Mouse (Mus musculus) naive thymus-derived CD4-positive, alpha-beta T cell, adult 2 months (primary cell): ENCODE results near the gene Hdac9.

Experiments used
- DNase-seq: peaks from one replicate; pipeline ENCODE4 v3.0.0-alpha.2; 2011; ENCODE audit warnings: low read depth

Gene Hdac9

GRCm38 (mm10) chr12:34806528-34806927, 110.4 kb downstream of the Hdac9 start:
- no peak for DNase-seq

DNA sequence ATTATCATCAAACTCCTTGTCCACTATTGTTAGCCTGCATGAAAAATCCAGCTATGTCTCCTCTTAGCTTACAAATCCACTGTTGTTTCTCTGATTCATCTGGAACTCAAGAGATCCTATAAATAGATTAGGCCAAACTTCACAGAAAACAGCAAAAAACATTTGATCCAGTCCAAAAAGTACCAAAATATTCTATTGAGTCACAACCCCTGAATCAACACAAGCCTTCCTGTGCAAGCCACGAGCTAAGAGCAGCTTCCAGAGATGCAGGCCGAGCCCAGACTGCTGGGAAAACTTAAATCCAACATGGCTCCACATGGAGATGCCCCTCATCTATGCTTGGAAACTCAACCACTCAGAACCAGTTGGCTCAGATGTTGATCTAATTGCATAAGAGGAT, 113.2 kb downstream of the Hdac9 start:
- no peak for DNase-seq

GRCm38 (mm10) chr12:34802308-34802707, 114.6 kb downstream of the Hdac9 start:
- DNase-seq = no peak

GRCm38 (mm10) chr12:34801752-34802151, 115.1 kb downstream of the Hdac9 start:
- DNase-seq = no peak

DNA sequence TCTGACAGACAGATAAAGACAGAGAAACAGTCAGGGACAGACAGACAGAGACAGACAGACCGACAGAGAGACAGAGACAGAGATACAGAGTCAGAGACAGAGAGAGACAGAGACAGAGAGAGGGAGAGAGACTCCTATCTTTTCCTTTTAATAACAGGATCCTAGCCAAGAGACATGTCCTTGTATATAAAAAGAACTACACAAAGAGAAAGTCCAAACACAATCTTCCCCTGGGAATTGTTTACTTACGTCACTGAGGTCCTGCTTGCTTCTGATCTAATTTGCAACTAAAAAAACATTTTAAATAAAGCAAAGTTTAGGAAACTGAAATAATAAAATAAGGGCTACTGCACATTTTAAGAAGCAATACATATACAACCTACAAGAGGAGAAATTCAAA, 119.5 kb downstream of the Hdac9 start:
- DNase-seq = no peak

- no peak for DNase-seq
These were observed 121.4 kb downstream of the Hdac9 start for GRCm38 (mm10) chr12:34795487-34795886.

GRCm38 (mm10) chr12:34792113-34792452, 124.8 kb downstream of the Hdac9 start:
- no peak for DNase-seq

DNA sequence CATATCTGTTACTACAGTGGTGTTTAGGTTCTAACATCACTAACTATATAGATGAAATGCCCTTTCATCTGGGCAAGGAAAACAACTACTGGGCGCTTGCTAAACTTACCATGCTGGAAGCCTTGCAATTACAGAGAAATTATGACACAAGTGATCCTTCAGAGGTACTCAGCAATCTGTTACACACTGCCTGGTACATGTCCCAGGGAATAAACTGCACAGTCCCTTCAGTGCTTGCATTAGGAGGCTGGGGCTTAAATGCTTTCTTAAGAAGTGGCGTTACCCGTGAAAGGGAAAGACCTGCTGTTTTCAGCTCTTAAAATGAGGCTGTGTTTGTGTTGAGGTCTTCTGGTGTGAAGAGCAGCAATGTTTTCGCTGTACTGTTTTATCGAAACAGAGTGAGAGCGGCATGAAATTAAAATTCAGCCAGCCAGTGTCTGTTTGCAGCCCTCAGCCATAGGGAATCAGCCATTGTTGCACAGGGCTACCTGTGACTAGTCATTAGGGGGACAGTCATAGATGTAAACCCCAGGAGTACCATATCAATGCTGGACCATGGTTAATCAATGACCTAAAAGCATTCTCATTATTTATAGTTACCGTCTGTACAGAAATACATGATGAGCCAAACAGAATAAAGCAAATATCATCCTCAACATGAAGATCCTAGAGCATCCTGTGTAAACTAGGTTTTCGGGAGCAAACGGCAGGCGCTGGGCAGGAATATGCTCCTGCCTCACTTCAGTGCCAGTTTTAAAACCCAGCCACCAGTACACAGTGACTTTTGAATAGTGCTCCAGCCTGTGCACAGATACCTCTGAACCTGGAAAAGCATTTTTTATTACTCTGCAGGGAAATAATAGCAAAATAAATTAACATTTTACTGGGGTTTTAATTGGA, 125.4 kb downstream of the Hdac9 start:
- no peak for DNase-seq

DNA sequence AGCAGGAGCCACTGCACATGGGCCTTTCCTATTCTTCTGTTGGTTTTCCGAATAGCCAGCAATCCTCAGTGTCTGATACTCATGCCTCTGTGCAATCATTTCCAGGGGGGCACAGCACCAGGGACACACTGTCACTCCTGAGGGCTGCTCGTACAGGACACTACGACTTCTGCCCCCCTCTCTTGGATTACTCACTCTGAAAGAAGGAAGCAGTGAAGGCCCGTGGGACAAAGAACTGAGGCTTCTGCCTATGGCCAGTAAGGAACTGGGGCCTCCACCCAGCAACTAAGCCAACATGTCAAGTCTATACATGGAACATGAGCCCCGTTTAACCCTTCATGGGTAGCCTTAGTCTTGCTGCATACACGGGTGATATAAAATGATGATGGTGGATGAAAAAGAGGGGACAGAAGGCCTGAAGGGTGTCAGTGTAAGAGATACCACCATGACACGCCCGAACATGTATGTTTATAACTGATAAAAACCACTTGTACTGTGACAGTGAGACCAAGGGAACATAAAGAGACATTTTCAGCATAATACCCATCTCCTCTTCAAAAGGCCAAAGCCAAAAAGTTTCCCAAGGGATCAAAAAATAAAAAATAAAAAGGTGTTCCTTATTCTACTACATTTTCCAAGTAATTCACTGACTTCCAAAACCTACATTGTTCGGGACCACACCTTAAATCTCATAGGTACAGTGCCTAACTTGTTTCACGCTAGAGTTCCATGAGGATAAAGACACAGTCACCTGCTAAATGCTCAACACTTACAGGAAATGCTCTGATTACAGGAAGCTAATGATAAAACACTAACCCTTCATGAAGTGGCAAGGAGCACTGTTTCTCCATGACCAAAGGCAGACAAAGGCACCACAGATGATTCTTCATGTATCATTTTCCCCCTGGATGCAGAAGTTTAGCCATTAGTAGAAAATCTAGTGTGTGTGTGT, 127.6 kb downstream of the Hdac9 start:
- no peak for DNase-seq

DNA sequence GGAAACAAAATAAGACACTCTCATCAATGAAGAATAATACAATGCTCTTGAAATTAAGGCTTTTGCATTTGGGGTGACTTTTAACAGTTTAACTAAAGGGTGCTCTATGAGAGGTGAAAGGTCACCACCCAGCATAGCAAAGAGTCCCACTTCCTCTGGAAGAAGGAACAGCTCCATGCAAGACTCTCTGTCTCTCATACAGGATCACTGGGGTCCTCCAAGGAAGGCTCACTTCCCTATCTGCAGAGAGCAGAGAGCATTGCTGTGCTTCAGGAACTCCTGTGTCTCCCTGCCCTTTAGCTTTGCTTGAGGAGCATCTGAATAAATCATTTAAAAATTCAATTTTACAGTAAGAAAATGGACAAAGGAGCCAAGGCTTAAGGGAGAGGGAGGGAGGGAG, 129.5 kb downstream of the Hdac9 start:
- DNase-seq = no peak

DNA sequence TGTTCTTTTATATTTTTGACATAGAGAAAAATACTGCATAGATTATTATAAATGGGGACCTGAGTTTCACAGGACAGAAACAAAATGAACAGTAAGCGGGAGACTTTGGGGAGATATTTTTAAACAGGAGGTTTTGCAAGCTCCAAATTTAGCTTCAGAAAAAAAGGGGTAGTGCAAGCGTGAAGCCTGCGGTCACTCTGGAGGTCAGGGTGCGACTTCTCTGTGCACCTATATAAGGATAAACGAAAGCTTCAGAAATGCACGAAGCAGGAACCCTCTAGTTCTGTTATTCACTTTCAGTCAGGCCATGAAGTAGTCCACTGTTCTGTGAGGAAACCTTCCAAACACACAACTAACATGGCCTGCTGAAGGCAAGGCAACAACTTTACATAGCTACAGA, 133.3 kb downstream of the Hdac9 start:
- no peak for DNase-seq

- no peak for DNase-seq
These were observed 137.4 kb downstream of the Hdac9 start for GRCm38 (mm10) chr12:34779368-34779957.

- DNase-seq = no peak
These were observed 140.7 kb downstream of the Hdac9 start for GRCm38 (mm10) chr12:34776170-34776569.

DNA sequence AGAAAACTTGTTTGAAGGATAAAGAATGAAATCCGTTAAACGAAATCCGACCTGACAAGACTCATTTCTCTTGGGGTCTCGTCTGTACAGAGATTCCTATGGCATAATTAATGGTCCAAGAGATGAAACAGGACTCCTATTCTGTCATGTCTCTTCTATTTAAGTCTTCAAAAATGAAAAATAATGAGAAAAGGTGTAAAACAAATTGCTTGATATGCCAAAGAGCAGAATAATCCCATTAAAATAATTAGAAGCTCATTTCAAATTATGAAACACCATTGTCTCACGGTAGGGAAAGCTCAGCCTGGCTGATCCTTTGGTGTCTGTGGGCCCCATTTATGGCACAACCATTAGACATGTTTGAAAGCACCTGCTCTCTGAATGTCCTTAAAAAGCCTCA, 142.8 kb downstream of the Hdac9 start:
- DNase-seq = no peak

GRCm38 (mm10) chr12:34767226-34767775, 149.6 kb downstream of the Hdac9 start:
- DNase-seq = no peak

- no peak for DNase-seq
These were observed 169.6 kb downstream of the Hdac9 start for GRCm38 (mm10) chr12:34747266-34747665.

DNA sequence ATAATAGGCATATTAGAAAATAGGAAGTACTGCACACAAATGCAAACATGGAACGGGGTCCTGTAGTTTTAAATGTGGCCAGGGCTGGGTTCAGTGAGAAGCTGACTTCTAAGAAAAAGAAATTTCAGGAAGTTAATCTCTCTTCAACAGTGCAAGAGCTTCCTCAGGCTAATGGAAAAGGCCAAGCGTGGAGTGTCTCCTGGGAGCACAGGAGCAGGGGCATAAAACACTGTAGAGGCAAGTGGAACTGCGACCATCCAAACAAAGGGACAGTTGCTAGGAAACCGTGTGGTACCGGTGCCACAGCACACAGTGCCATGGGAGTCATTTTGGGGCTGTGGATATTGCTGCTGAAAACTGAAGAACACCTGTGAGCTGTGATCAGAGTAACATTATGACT, 191.7 kb downstream of the Hdac9 start:
- no peak for DNase-seq

GRCm38 (mm10) chr12:34724274-34724673, 192.6 kb downstream of the Hdac9 start:
- no peak for DNase-seq

DNA sequence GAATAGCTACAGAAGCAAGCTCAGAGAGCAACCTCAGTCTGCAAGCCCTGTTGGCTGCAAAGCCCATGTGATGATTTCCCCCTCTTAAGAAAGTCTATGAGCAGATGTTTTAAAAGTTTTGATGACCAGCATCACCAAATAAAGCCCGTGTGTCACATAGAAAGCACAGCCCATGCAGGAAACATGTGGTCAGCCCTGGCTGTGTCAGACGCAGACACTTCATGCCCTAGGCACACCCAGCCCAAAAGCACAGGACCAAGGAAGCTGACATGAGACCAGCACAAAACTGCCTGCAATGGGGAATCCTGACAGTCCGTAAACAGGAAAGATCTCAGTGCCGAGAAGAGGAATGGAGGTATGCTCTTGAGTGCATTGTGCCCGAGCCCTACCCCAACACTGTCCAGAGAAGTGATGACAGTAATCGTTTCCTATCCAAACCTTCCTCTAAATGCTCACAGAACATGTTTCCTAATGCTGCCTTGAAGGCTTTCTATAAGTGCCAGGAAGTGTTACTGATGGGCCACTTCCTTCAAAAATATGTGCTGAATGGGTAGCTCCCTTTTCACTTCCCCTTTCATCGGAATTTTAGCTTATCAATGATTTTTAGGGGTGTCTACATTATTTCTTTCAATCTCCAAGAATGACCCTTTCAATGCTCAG, 193.9 kb downstream of the Hdac9 start:
- DNase-seq = no peak

- DNase-seq = no peak
These were observed 196.0 kb downstream of the Hdac9 start for GRCm38 (mm10) chr12:34720906-34721305.

DNA sequence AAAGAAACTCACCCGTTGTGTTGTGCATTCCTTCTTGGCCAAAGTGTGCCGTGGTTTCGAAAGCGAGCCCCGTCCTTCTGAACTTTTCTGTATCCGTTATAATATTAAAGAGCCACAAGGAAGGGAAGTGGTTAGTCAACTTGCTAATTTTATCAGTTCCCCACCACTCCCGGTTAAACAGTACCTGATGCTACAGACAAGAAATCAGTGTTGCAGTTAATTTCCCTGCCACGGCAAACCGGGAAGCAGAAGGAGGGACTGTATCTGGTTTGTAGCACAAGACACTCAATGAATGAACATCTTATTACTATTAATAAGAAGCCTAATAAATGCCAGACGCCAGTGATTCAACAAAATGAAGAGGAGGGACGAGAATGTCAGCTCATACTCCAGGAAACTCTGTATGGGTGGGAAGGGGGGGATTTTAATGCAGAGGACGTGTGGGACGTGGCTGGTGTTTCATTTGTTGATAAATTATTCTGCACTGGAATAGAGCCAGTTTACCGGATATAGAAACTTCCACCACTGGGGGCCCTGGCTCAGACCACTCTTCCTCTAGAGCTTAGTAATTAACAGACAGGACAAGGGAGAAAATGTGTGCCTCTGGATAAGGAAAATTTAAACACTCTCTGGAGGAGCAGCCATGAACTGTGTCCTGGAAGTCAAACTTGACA, 202.5 kb downstream of the Hdac9 start:
- DNase-seq = no peak
